Comparison of ENCODE assay signal across 16 mouse cellular contexts in genomic region chr4:127200769-127201617, GRCm38 (mm10). TPM values are rescaled to one million over a fixed set of nuclear protein-coding genes. Genes with fewer than 3 reads are reported as not detected.
A peak's percentile ranks its signal among the peaks of the same experiment; 100 is the strongest.
DNase-seq lines count a peak whose midpoint lies in the region; ATAC-seq and TF ChIP-seq lines count a peak whose summit lies in the region.
"Had no signal": no experiment of that assay in that cellular context is flagged by ENCODE, and none has a peak within 500 bp of the region (broad histone marks: within the 10 kb centered on the region; RNA-seq: fewer than 3 reads in every experiment).

No protein-coding gene starts in this region.

- no peak for DNase-seq in heart, embryonic 10.5 days (ENCODE audit: low spot score)
- DNase-seq in heart, postnatal 25 days (ENCODE audit: low spot score) = no peak
- no peak for DNase-seq in CH12.LX (ENCODE audit: extremely low read depth)
- peak; percentile 88 for DNase-seq in ZHBTc4 (ENCODE audit: low read depth, low spot score)
- peak; percentile 61 for DNase-seq in heart, postnatal 0 days (ENCODE audit: low spot score)
- DNase-seq in T-cell, adult 2 months (ENCODE audit: low spot score) = no peak
- no peak for DNase-seq in kidney, postnatal 25 days
- DNase-seq in right cerebral cortex, adult 18-20 months = no peak
- DNase-seq: kidney, adult 9 months; lung, postnatal 10 days; thymus, postnatal 14 days had no signal

- no peak overlapping the region for H3K4me3 ChIP-seq in heart, embryonic 10.5 days
- no peak overlapping the region for H3K4me3 ChIP-seq in CH12.LX (replicated peaks in 1 of 3; ENCODE audit: low read depth in 2 of 3, low read length in 2 of 3, poor library complexity in 1 of 3)
- H3K4me3 ChIP-seq in heart, postnatal 0 days (ENCODE audit: low read depth, low read length) = no peak overlapping the region
- H3K4me3 ChIP-seq: forebrain, embryonic 12.5 days; liver, embryonic 15.5 days; midbrain, embryonic 15.5 days had no signal

- no peaks in the 10 kb centered on the region for H3K79me2 ChIP-seq in CH12.LX (replicated peaks; ENCODE audit: control insufficient read depth, extremely low read depth, insufficient read depth, poor library complexity, severe bottlenecking)

- TF ChIP-seq POLR2A in CH12.LX (IDR thresholded peaks at IDR 0.05; ENCODE audit: low read depth, low read length) = no peak

- H3K4me1 ChIP-seq in heart, embryonic 10.5 days = peaks cover 12% of the 10 kb centered on the region
- peaks cover 18 to 24% of the 10 kb centered on the region in 2 experiments for H3K4me1 ChIP-seq in CH12.LX (ENCODE audit: control insufficient read depth in 1 of 2, insufficient read depth in 2 of 2)
- peaks cover 12% of the 10 kb centered on the region for H3K4me1 ChIP-seq in heart, postnatal 0 days (ENCODE audit: control insufficient read depth, insufficient read depth)
- H3K4me1 ChIP-seq: liver, embryonic 15.5 days; midbrain, embryonic 15.5 days had no signal

- H3K36me3 ChIP-seq in heart, embryonic 10.5 days = no peaks in the 10 kb centered on the region
- no peaks in the 10 kb centered on the region for H3K36me3 ChIP-seq in CH12.LX (replicated peaks in 1 of 2; ENCODE audit: control insufficient read depth in 1 of 2, insufficient read depth in 1 of 2, low read length in 1 of 2)
- H3K36me3 ChIP-seq in heart, postnatal 0 days (replicated peaks; ENCODE audit: control insufficient read depth, insufficient read depth, low read length) = no peaks in the 10 kb centered on the region
- H3K36me3 ChIP-seq: forebrain, embryonic 12.5 days; liver, embryonic 15.5 days; midbrain, embryonic 15.5 days had no signal

- H3K27ac ChIP-seq in heart, embryonic 10.5 days = 0 out of 2 replicates have a peak overlapping the region, but pooled peaks have one; percentile 13
- H3K27ac ChIP-seq in CH12.LX (ENCODE audit: insufficient read depth, low read depth) = no peak overlapping the region
- no peak overlapping the region for H3K27ac ChIP-seq in heart, postnatal 0 days (ENCODE audit: low read depth)
- H3K27ac ChIP-seq: forebrain, embryonic 12.5 days; liver, embryonic 15.5 days; midbrain, embryonic 15.5 days had no signal

- no peaks in the 10 kb centered on the region for H3K9me3 ChIP-seq in heart, embryonic 10.5 days
- H3K9me3 ChIP-seq in CH12.LX (replicated peaks; ENCODE audit: low read length) = no peaks in the 10 kb centered on the region
- H3K9me3 ChIP-seq in heart, postnatal 0 days (replicated peaks; ENCODE audit: control insufficient read depth, low read length) = no peaks in the 10 kb centered on the region
- H3K9me3 ChIP-seq: forebrain, embryonic 12.5 days; liver, embryonic 15.5 days; midbrain, embryonic 15.5 days had no signal

- intact Hi-C loops in heart, postnatal 25 days (cut with DNase I) = no loop called here

- peak overlapping the region; percentile 14; the same call in 1 of the 2 replicates for H3K4me2 ChIP-seq in CH12.LX (ENCODE audit: insufficient read depth, low read depth, poor library complexity, severe bottlenecking)
- peak overlapping the region; percentile 19; the same call in 1 of the 2 replicates for H3K4me2 ChIP-seq in heart, postnatal 0 days (ENCODE audit: low read depth, low read length)
- H3K4me2 ChIP-seq: forebrain, embryonic 12.5 days; liver, embryonic 15.5 days; midbrain, embryonic 15.5 days had no signal

- peak; percentile 31; the same call in 1 of the 2 replicates for ATAC-seq in heart, postnatal 0 days (ENCODE audit: insufficient read depth, low read depth)
- ATAC-seq: inflammation-experienced regulatory T-cells, adult 6 months; midbrain, embryonic 15.5 days had no signal

- no peak for TF ChIP-seq RAD21 in CH12.LX (IDR thresholded peaks at IDR 0.05; ENCODE audit: low read depth, low read length)

- WGBS in heart, embryonic 10.5 days = 66% methylated on average over 13 of the region's 13 CpGs
- WGBS in heart, postnatal 0 days = 38% methylated on average over 13 of the region's 13 CpGs

- no peak overlapping the region for H3K9ac ChIP-seq in CH12.LX (ENCODE audit: insufficient read depth, low read depth)
- H3K9ac ChIP-seq in heart, postnatal 0 days (replicated peaks; ENCODE audit: low read depth, low read length) = no peak overlapping the region
- H3K9ac ChIP-seq: forebrain, embryonic 12.5 days; liver, embryonic 15.5 days; midbrain, embryonic 15.5 days had no signal

- no peak for TF ChIP-seq CTCF in CH12.LX (conservative IDR thresholded peaks at IDR 0.05 in 1 of 2, IDR thresholded peaks at IDR 0.05 in 1 of 2; ENCODE audit: low read depth in 2 of 2, low read length in 2 of 2)
- no peak for TF ChIP-seq CTCF in heart, postnatal 0 days (IDR thresholded peaks at IDR 0.05; ENCODE audit: low read depth)

- in situ Hi-C loops in CH12.LX (cut with MboI; ENCODE audit: low pct_ligation_motif_present, low pct_unique_long_range_greater_than_20kb, low sequenced_read_pairs) = no loop called here

- dilution Hi-C loops in CH12.LX (cut with MboI; ENCODE audit: extremely low pct_ligation_motif_present, extremely low pct_unique_long_range_greater_than_20kb, low sequenced_read_pairs) = no loop called here

- peaks cover 16% of the 10 kb centered on the region for H3K27me3 ChIP-seq in heart, embryonic 10.5 days (ENCODE audit: insufficient read depth, poor library complexity, severe bottlenecking)
- peaks cover 32% of the 10 kb centered on the region for H3K27me3 ChIP-seq in CH12.LX (replicated peaks)
- H3K27me3 ChIP-seq in heart, postnatal 0 days (ENCODE audit: control insufficient read depth, insufficient read depth, low read length) = no peaks in the 10 kb centered on the region; the same call in 1 of the 2 replicates
- H3K27me3 ChIP-seq: forebrain, embryonic 12.5 days; liver, embryonic 15.5 days; midbrain, embryonic 15.5 days had no signal

- TF ChIP-seq EP300 in CH12.LX (IDR thresholded peaks at IDR 0.05; ENCODE audit: low read length) = no peak
- no peak for TF ChIP-seq EP300 in heart, postnatal 0 days (IDR thresholded peaks at IDR 0.05; ENCODE audit: low read depth)

TF ChIP-seq in CH12.LX, 34 proteins besides CTCF, POLR2A, EP300 and RAD21:
- TF ChIP-seq CHD2 (IDR thresholded peaks at IDR 0.05; ENCODE audit: low read length) = no peak
- no peak for TF ChIP-seq GABPA (IDR thresholded peaks at IDR 0.05; ENCODE audit: insufficient replicate concordance, low read depth, low read length)
- no peak for TF ChIP-seq SMC3 (IDR thresholded peaks at IDR 0.05; ENCODE audit: low read depth, low read length)
- no peak for TF ChIP-seq UBTF (IDR thresholded peaks at IDR 0.05; ENCODE audit: low read depth, low read length)
- peak; percentile 68; the same call in 1 of the 2 replicates for TF ChIP-seq BHLHE40 (IDR thresholded peaks at IDR 0.05; ENCODE audit: low read depth, low read length)
- TF ChIP-seq RCOR1 (conservative IDR thresholded peaks at IDR 0.05; ENCODE audit: low read depth, low read length) = no peak
- TF ChIP-seq NELFE (IDR thresholded peaks at IDR 0.05; ENCODE audit: low read depth, low read length) = no peak
- TF ChIP-seq MEF2A (IDR thresholded peaks at IDR 0.05; ENCODE audit: borderline replicate concordance, low read depth, low read length) = peak; percentile 53; the same call in 1 of the 2 replicates

RNA-seq across cellular contexts. Expression of gene Dlgap3, which starts 32.0 kb away (rescaled TPM):
- 0.31 and 0.77 TPM in 2 replicates for polyA plus RNA-seq in heart, embryonic 10.5 days (2016; fragmentation: Nextera tagmentation; extraction: Ambion mirVana)
- total RNA-seq in heart, postnatal 25 days (2021) = under 1 TPM; 0.10 to 0.48 TPM
- total RNA-seq in CH12.LX (2012; rRNA removed) (0.38 and 0.55 TPM in 2 replicates), CH12.LX (2014; rRNA removed) (0.08 TPM in 1 of 2 replicates, not detected in the other)
- polyA plus RNA-seq in CH12.LX (2012; ENCODE audit: insufficient read length, low read depth) = 0.07 and 0.37 TPM in 2 replicates
- total RNA-seq in heart, postnatal 0 days (2014; rRNA removed; ENCODE audit: low replicate concordance) = 0.15 and 0.57 TPM in 2 replicates
- 0.12 and 0.15 TPM in 2 replicates for polyA plus RNA-seq in heart, postnatal 0 days (2015; fragmentation: Nextera tagmentation; extraction: Ambion mirVana)
- total RNA-seq: megakaryocyte, adult 5-6 weeks had no signal
- polyA plus RNA-seq: inflammation-experienced regulatory T-cells, adult 6 months had no signal

RNA-seq across cellular contexts. Expression of gene Smim12, which starts 42.6 kb away (rescaled TPM):
- 83.2 TPM in 2 replicates for polyA plus RNA-seq in heart, embryonic 10.5 days (2016; fragmentation: Nextera tagmentation; extraction: Ambion mirVana)
- 10 to 100 TPM; 49.2 to 50.6 TPM for total RNA-seq in heart, postnatal 25 days (2021)
- total RNA-seq in CH12.LX (2012; rRNA removed) = 33.6 and 36.6 TPM in 2 replicates
- 28.7 and 31.3 TPM in 2 replicates for total RNA-seq in CH12.LX (2014; rRNA removed)
- 27.7 and 30.9 TPM in 2 replicates for polyA plus RNA-seq in CH12.LX (2012; ENCODE audit: insufficient read length, low read depth)
- total RNA-seq in heart, postnatal 0 days (2014; rRNA removed; ENCODE audit: low replicate concordance) = 58.4 and 58.6 TPM in 2 replicates
- polyA plus RNA-seq in heart, postnatal 0 days (2015; fragmentation: Nextera tagmentation; extraction: Ambion mirVana) = 69.0 and 74.7 TPM in 2 replicates

Comparison
In these comparisons a context has a peak if more than half of its experiments do, and no peak if none do; other contexts are left out.
1. DNase-seq: peak in ZHBTc4 (single experiment) and heart, postnatal 0 days (single experiment); none in heart, embryonic 10.5 days (single experiment), heart, postnatal 25 days (single experiment), CH12.LX (single experiment), T-cell, adult 2 months (single experiment), kidney, postnatal 25 days (0 of 2) and right cerebral cortex, adult 18-20 months (single experiment).